Mouse (Mus musculus): ENCODE data around the gene Inpp4a. TPM values are rescaled to one million over a fixed set of nuclear protein-coding genes. Genes with fewer than 3 reads are reported as not detected.

Inpp4a gene
- polyA plus RNA-seq, 1 experiment from 2014 or later, result 79.9 TPM

GRCm38 (mm10) chr1:37379536-37379935, 79.9 kb downstream of the Inpp4a start:
- ATAC-seq, result no peak
- Histone ChIP-seq H3K36me3 (ENCODE audit: control insufficient read depth, insufficient read depth, low read length) (peaks cover 23% of the 10 kb centered on the region), H3K4me3 (ENCODE audit: low read depth, low read length) (no peak overlapping the region), H3K27me3 (ENCODE audit: control insufficient read depth, insufficient read depth, low read depth, low read length) (no peaks in the 10 kb centered on the region), H3K9me3 (replicated peaks; ENCODE audit: control insufficient read depth, low read length, poor library complexity, severe bottlenecking) (no peaks in the 10 kb centered on the region), H3K4me2 (ENCODE audit: low read length) (no peak overlapping the region), H3K27ac (ENCODE audit: low read length) (no peak overlapping the region), H3K4me1 (ENCODE audit: control insufficient read depth, insufficient read depth, low read length) (no peaks in the 10 kb centered on the region), H3K9ac (ENCODE audit: low read depth, low read length) (no peak overlapping the region)
- WGBS, result 83% methylated on average over 4 of the region's 4 CpGs

GRCm38 (mm10) chr1:37380913-37381312, 81.2 kb downstream of the Inpp4a start:
- H3K27ac ChIP-seq (ENCODE audit: low read length), result no peak overlapping the region
- H3K36me3 ChIP-seq (ENCODE audit: control insufficient read depth, insufficient read depth, low read length), result peaks cover 18% of the 10 kb centered on the region
- no peak overlapping the region for H3K4me2 ChIP-seq (ENCODE audit: low read length)
- 95% methylated on average over 5 of the region's 5 CpGs for WGBS
- no peak for ATAC-seq
- no peak overlapping the region for H3K4me3 ChIP-seq (ENCODE audit: low read depth, low read length)
- no peaks in the 10 kb centered on the region for H3K4me1 ChIP-seq (ENCODE audit: control insufficient read depth, insufficient read depth, low read length)
- no peaks in the 10 kb centered on the region for H3K27me3 ChIP-seq (ENCODE audit: control insufficient read depth, insufficient read depth, low read depth, low read length)
- H3K9me3 ChIP-seq (replicated peaks; ENCODE audit: control insufficient read depth, low read length, poor library complexity, severe bottlenecking), result no peaks in the 10 kb centered on the region
- H3K9ac ChIP-seq (ENCODE audit: low read depth, low read length), result no peak overlapping the region

DNA sequence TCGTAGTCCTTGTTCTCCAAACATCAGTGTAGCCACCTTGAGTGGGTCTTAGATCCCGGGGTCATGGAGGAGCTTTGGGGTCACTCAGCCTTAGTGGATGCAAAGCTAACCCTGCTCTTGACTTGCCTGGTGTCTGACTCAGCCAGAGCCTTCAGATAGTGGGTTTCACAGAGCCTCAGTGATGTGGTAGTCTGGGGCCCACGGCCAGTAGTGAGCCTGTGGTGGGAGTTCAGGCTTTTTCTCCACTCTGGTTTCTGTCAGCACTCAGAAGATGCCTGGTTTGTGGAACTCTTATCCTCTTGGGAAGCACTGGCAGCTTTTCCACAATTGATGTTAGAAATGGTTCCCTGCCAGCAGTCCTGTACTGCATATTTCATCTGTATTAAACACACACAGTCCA, 84.6 kb downstream of the Inpp4a start:
- WGBS, result 95% methylated on average over 3 of the region's 3 CpGs
- no peak for ATAC-seq
- Histone ChIP-seq H3K27me3 (ENCODE audit: control insufficient read depth, insufficient read depth, low read depth, low read length) (no peaks in the 10 kb centered on the region), H3K27ac (ENCODE audit: low read length) (no peak overlapping the region), H3K9ac (ENCODE audit: low read depth, low read length) (no peak overlapping the region), H3K4me3 (ENCODE audit: low read depth, low read length) (no peak overlapping the region), H3K36me3 (ENCODE audit: control insufficient read depth, insufficient read depth, low read length) (peaks cover 21% of the 10 kb centered on the region), H3K9me3 (replicated peaks; ENCODE audit: control insufficient read depth, low read length, poor library complexity, severe bottlenecking) (no peaks in the 10 kb centered on the region), H3K4me1 (ENCODE audit: control insufficient read depth, insufficient read depth, low read length) (no peaks in the 10 kb centered on the region), H3K4me2 (ENCODE audit: low read length) (no peak overlapping the region)

GRCm38 (mm10) chr1:37386448-37386971, 86.8 kb downstream of the Inpp4a start:
- H3K9ac ChIP-seq (ENCODE audit: low read depth, low read length), result no peak overlapping the region
- no peak for ATAC-seq
- peaks cover 19% of the 10 kb centered on the region for H3K36me3 ChIP-seq (ENCODE audit: control insufficient read depth, insufficient read depth, low read length)
- H3K9me3 ChIP-seq (replicated peaks; ENCODE audit: control insufficient read depth, low read length, poor library complexity, severe bottlenecking), result no peaks in the 10 kb centered on the region
- 85% methylated on average over 7 of the region's 7 CpGs for WGBS
- H3K4me1 ChIP-seq (ENCODE audit: control insufficient read depth, insufficient read depth, low read length), result no peaks in the 10 kb centered on the region
- no peak overlapping the region for H3K4me2 ChIP-seq (ENCODE audit: low read length)
- no peak overlapping the region for H3K4me3 ChIP-seq (ENCODE audit: low read depth, low read length)
- no peak overlapping the region for H3K27ac ChIP-seq (ENCODE audit: low read length)
- H3K27me3 ChIP-seq (ENCODE audit: control insufficient read depth, insufficient read depth, low read depth, low read length), result no peaks in the 10 kb centered on the region

- no peak overlapping the region for H3K4me2 ChIP-seq (ENCODE audit: low read length)
- H3K9me3 ChIP-seq (replicated peaks; ENCODE audit: control insufficient read depth, low read length, poor library complexity, severe bottlenecking), result no peaks in the 10 kb centered on the region
- peaks cover 30% of the 10 kb centered on the region for H3K36me3 ChIP-seq (ENCODE audit: control insufficient read depth, insufficient read depth, low read length)
- H3K4me1 ChIP-seq (ENCODE audit: control insufficient read depth, insufficient read depth, low read length), result no peaks in the 10 kb centered on the region
- no peak overlapping the region for H3K9ac ChIP-seq (ENCODE audit: low read depth, low read length)
- ATAC-seq, result no peak
- H3K27me3 ChIP-seq (ENCODE audit: control insufficient read depth, insufficient read depth, low read depth, low read length), result no peaks in the 10 kb centered on the region
- H3K27ac ChIP-seq (ENCODE audit: low read length), result no peak overlapping the region
- no peak overlapping the region for H3K4me3 ChIP-seq (ENCODE audit: low read depth, low read length)
- 67% methylated on average over 5 of the region's 5 CpGs for WGBS
Measured at GRCm38 (mm10) chr1:37393174-37393573, 93.5 kb downstream of the Inpp4a start.

- H3K9ac ChIP-seq (ENCODE audit: low read depth, low read length), result no peak overlapping the region
- no peak overlapping the region for H3K4me3 ChIP-seq (ENCODE audit: low read depth, low read length)
- H3K9me3 ChIP-seq (replicated peaks; ENCODE audit: control insufficient read depth, low read length, poor library complexity, severe bottlenecking), result no peaks in the 10 kb centered on the region
- 65% methylated on average over 1 of the region's 1 CpGs for WGBS
- H3K4me2 ChIP-seq (ENCODE audit: low read length), result no peak overlapping the region
- no peaks in the 10 kb centered on the region for H3K27me3 ChIP-seq (ENCODE audit: control insufficient read depth, insufficient read depth, low read depth, low read length)
- no peak overlapping the region for H3K27ac ChIP-seq (ENCODE audit: low read length)
- H3K4me1 ChIP-seq (ENCODE audit: control insufficient read depth, insufficient read depth, low read length), result no peaks in the 10 kb centered on the region
- H3K36me3 ChIP-seq (ENCODE audit: control insufficient read depth, insufficient read depth, low read length), result peaks cover 23% of the 10 kb centered on the region
- ATAC-seq, result no peak
Measured at GRCm38 (mm10) chr1:37396481-37396880, 96.8 kb downstream of the Inpp4a start.

DNA sequence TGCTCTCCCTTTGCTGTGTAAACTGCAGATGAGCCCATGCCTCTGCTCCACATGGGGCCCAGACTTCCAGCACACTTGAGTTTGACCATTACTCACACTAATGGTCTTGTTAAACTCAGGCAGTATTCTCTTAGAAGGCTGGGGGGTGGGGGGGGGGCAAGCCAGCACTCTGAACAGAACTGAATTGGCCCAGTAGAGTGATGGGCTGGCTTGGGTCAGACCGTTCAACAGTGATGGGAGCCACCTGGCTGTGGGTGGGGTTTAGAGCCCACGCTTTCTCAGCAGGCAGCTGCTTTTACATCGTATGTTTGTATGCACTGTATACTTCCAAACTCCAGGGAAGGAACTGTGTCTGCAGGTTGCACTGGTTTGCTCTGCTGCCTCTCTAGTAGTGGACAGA, 99.3 kb downstream of the Inpp4a start:
- H3K4me3 ChIP-seq (ENCODE audit: low read depth, low read length), result no peak overlapping the region
- H3K36me3 ChIP-seq (ENCODE audit: control insufficient read depth, insufficient read depth, low read length), result peaks cover 11% of the 10 kb centered on the region; the same call in 1 of the 2 replicates
- no peak overlapping the region for H3K4me2 ChIP-seq (ENCODE audit: low read length)
- H3K9ac ChIP-seq (ENCODE audit: low read depth, low read length), result no peak overlapping the region
- H3K27ac ChIP-seq (ENCODE audit: low read length), result no peak overlapping the region
- no peaks in the 10 kb centered on the region for H3K4me1 ChIP-seq (ENCODE audit: control insufficient read depth, insufficient read depth, low read length)
- no peaks in the 10 kb centered on the region for H3K27me3 ChIP-seq (ENCODE audit: control insufficient read depth, insufficient read depth, low read depth, low read length)
- 69% methylated on average over 3 of the region's 3 CpGs for WGBS
- no peaks in the 10 kb centered on the region for H3K9me3 ChIP-seq (replicated peaks; ENCODE audit: control insufficient read depth, low read length, poor library complexity, severe bottlenecking)
- no peak for ATAC-seq

DNA sequence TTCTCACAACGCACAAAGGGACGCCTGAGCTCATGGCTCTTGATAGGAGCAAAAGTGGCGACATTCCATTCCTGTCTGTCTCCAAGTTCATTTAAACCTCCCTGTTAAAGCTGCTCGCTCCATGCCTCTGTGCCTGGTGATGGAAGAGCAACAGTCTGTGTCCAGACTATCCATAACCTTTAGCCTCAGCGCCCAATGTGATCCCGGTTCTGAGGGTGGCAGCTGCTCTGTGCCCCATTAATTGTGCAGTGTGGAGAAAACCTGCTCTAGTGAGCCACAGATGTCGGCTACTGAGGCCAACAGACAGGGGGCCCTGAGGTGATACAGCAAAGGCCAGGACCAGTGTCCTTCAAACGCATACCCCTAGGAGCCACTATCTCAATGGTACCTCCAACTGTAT, 100.1 kb downstream of the Inpp4a start:
- H3K4me1 ChIP-seq (ENCODE audit: control insufficient read depth, insufficient read depth, low read length), result no peaks in the 10 kb centered on the region
- no peak for ATAC-seq
- no peak overlapping the region for H3K27ac ChIP-seq (ENCODE audit: low read length)
- no peaks in the 10 kb centered on the region for H3K27me3 ChIP-seq (ENCODE audit: control insufficient read depth, insufficient read depth, low read depth, low read length)
- peaks cover 7% of the 10 kb centered on the region; the same call in 1 of the 2 replicates for H3K36me3 ChIP-seq (ENCODE audit: control insufficient read depth, insufficient read depth, low read length)
- WGBS, result 63% methylated on average over 8 of the region's 8 CpGs
- H3K4me2 ChIP-seq (ENCODE audit: low read length), result no peak overlapping the region
- no peak overlapping the region for H3K4me3 ChIP-seq (ENCODE audit: low read depth, low read length)
- H3K9ac ChIP-seq (ENCODE audit: low read depth, low read length), result no peak overlapping the region
- H3K9me3 ChIP-seq (replicated peaks; ENCODE audit: control insufficient read depth, low read length, poor library complexity, severe bottlenecking), result no peaks in the 10 kb centered on the region

DNA sequence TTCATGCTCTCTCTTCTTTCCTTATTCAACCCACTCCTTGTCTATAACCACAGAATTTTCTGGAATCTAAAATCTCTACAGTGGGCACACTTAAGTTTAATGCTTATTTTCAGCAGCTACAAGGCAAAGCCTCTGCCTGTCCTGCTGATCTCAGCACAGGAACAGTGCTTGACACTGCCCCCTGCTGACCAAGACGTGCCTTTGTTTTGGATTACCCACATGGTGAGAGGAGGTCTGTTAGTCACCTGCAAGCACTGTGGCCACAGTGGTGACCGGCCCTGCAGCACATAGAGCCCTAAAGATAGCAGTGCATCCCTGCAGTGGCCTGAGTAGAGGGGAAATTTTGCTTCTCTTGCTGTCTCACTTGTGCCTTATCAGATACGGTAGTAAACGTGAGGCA, 102.0 kb downstream of the Inpp4a start:
- H3K9ac ChIP-seq (ENCODE audit: low read depth, low read length), result no peak overlapping the region
- ATAC-seq, result no peak
- H3K36me3 ChIP-seq (ENCODE audit: control insufficient read depth, insufficient read depth, low read length), result peaks cover 5% of the 10 kb centered on the region; the same call in 1 of the 2 replicates

More for the DNA sequence above, 102.0 kb downstream of the Inpp4a start:
- no peaks in the 10 kb centered on the region for H3K4me1 ChIP-seq (ENCODE audit: control insufficient read depth, insufficient read depth, low read length)
- no peaks in the 10 kb centered on the region for H3K9me3 ChIP-seq (replicated peaks; ENCODE audit: control insufficient read depth, low read length, poor library complexity, severe bottlenecking)
- H3K27me3 ChIP-seq (ENCODE audit: control insufficient read depth, insufficient read depth, low read depth, low read length), result no peaks in the 10 kb centered on the region
- no peak overlapping the region for H3K4me3 ChIP-seq (ENCODE audit: low read depth, low read length)
- no peak overlapping the region for H3K27ac ChIP-seq (ENCODE audit: low read length)
- no peak overlapping the region for H3K4me2 ChIP-seq (ENCODE audit: low read length)
- 58% methylated on average over 4 of the region's 4 CpGs for WGBS

Data from midbrain, embryonic 16.5 days (tissue).